Mouse (Mus musculus) C2C12 (cell line): ENCODE results near the gene Ddx24.

Experiments
- CTCF ChIP-seq: IDR thresholded peaks from one replicate; pipeline ENCODE4 v1.5.1; 2011; ENCODE audit not compliant: control insufficient read depth, insufficient read depth, insufficient read length
- MAX ChIP-seq: IDR thresholded peaks from one replicate; pipeline ENCODE4 v1.6.1; 2011; ENCODE audit warnings: mild to moderate bottlenecking, control low read depth

DNA sequence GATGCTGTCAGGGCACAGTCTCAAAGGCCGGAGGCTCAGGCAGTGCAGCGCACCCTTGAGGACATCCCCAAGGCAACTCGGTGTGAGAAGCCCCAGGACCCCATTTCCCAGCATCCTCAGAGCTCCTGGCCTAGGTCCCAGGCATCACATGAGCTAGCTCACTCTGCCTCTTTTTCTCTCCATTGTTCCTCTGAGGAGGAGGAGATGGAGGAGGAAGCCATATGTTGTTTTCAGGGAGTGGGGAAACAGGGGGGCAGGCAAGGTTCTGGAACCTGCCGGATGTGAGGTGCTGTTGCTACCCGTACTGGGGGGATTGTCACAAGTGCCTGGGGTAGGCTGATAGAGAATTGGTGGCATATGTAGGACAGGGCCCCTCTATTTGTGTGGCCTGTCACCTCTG is 49.5 kb downstream of the Ddx24 start:
- TF ChIP-seq CTCF: no peak
- TF ChIP-seq MAX: no peak
